ENCODE assay signal across 44 mouse cellular contexts in the genomic region with DNA sequence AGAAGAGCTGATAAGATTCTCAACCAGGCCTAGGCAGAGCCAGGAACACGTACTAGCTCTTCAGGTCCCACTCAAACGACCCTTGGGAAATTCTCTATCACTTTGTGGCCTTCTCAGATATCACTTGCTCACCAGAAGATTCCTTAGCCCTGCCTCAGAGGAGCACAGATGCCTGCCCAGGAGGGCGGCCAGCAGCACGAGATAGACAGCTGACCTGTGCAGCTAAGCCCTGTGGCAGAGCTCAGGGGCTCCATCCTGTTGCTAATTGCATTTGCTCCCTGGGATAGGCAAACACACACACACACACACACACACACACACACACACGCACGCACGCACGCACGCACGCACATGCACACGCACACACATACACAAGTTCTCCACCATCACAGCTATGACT. TPM values are rescaled to one million over a fixed set of nuclear protein-coding genes. Genes with fewer than 3 reads are reported as not detected.
"Had no signal": no experiment of that assay in that cellular context is flagged by ENCODE, and none has a peak within 500 bp of the region (broad histone marks: within the 10 kb centered on the region; RNA-seq: fewer than 3 reads in every experiment).

No protein-coding gene starts in this region.

- DNase-seq: left cerebral cortex, postnatal 4 days; liver; liver, embryonic 13.5 days; liver, postnatal 0 days; lung, adult 18-20 months; lung, adult 2 months; lung, embryonic 14.5 days; lung, postnatal 10 days; lung, postnatal 14 days; lung, postnatal 36 days; lung, postnatal 4 days; midbrain, embryonic 14.5 days had no signal

- ATAC-seq: liver, embryonic 12.5 days; liver, postnatal 0 days; lung, postnatal 0 days; midbrain, embryonic 13.5 days; midbrain, embryonic 15.5 days; midbrain, embryonic 16.5 days had no signal

- H3K27me3 ChIP-seq: limb, embryonic 12.5 days; limb, embryonic 13.5 days; limb, embryonic 15.5 days; liver, embryonic 13.5 days; lung, embryonic 15.5 days; neural tube, embryonic 12.5 days had no signal

- H3K4me3 ChIP-seq: left cerebral cortex, adult 2 months; limb, embryonic 10.5 days; limb, embryonic 12.5 days; limb, embryonic 13.5 days; limb, embryonic 15.5 days; liver, embryonic 12.5 days; liver, embryonic 13.5 days; liver, embryonic 15.5 days; lung, embryonic 15.5 days; megakaryocyte, embryonic 14.5 days; midbrain, embryonic 10.5 days; midbrain, embryonic 12.5 days; midbrain, embryonic 13.5 days; midbrain, embryonic 15.5 days; neural tube, embryonic 12.5 days had no signal

- H3K4me2 ChIP-seq: limb, embryonic 12.5 days; limb, embryonic 13.5 days; limb, embryonic 15.5 days; liver, embryonic 11.5 days; liver, embryonic 12.5 days; liver, embryonic 13.5 days; liver, embryonic 15.5 days; lung, embryonic 14.5 days; lung, embryonic 15.5 days; midbrain, embryonic 11.5 days; midbrain, embryonic 12.5 days; midbrain, embryonic 13.5 days; midbrain, embryonic 15.5 days; neural tube, embryonic 12.5 days had no signal

- H3K27ac ChIP-seq: left cerebral cortex, adult 2 months; limb, embryonic 10.5 days; limb, embryonic 12.5 days; limb, embryonic 13.5 days; limb, embryonic 15.5 days; liver, embryonic 12.5 days; liver, embryonic 13.5 days; liver, embryonic 14.5 days; liver, embryonic 15.5 days; lung, embryonic 15.5 days; midbrain, embryonic 10.5 days; midbrain, embryonic 12.5 days; midbrain, embryonic 13.5 days; midbrain, embryonic 15.5 days; neural tube, embryonic 12.5 days had no signal

- H3K36me3 ChIP-seq: limb, embryonic 15.5 days; liver, embryonic 12.5 days; liver, embryonic 13.5 days; liver, embryonic 15.5 days; lung, embryonic 15.5 days; midbrain, embryonic 12.5 days; midbrain, embryonic 15.5 days had no signal

RNA-seq across cellular contexts. Expression of a gene that starts 3.5 kb away (rescaled TPM):
- total RNA-seq: liver, adult 2 months; monocyte, adult 5-6 weeks had no signal
- polyA plus RNA-seq: liver, embryonic 11.5 days; liver, embryonic 12.5 days; liver, embryonic 13.5 days; liver, embryonic 14.5 days; liver, embryonic 15.5 days; liver, embryonic 16.5 days; liver, postnatal 0 days; neural tube, embryonic 11.5 days had no signal

RNA-seq across cellular contexts. Expression of a gene that starts 38.5 kb away (rescaled TPM):
- total RNA-seq: left cerebral cortex, adult 2 months; left cerebral cortex, adult 8-10 months; left cerebral cortex, postnatal 10 days; left cerebral cortex, postnatal 14 days; left cerebral cortex, postnatal 25 days; left cerebral cortex, postnatal 36 days; left cerebral cortex, postnatal 4 days; liver, adult 2 months; megakaryocyte, adult 5-6 weeks; megakaryocyte-erythroid progenitor cell, adult 5-6 weeks; midbrain, postnatal 0 days; monocyte, adult 5-6 weeks had no signal
- polyA plus RNA-seq: limb, embryonic 11.5 days; liver, adult 2 months; liver, embryonic 11.5 days; liver, embryonic 12.5 days; liver, embryonic 13.5 days; liver, embryonic 14.5 days; liver, embryonic 15.5 days; liver, embryonic 16.5 days; liver, postnatal 0 days; lung, adult 2 months; lung, postnatal 0 days; midbrain, embryonic 11.5 days; midbrain, embryonic 12.5 days; midbrain, embryonic 13.5 days; midbrain, embryonic 14.5 days; midbrain, embryonic 15.5 days; midbrain, embryonic 16.5 days; midbrain, postnatal 0 days; neural tube, embryonic 11.5 days; neural tube, embryonic 12.5 days had no signal
